Mouse (Mus musculus): ENCODE data around the gene Tbc1d24. TPM values are rescaled to one million over a fixed set of nuclear protein-coding genes. Genes with fewer than 3 reads are reported as not detected.

Gene Tbc1d24
- polyA plus RNA-seq, 1 experiment from 2014 or later: 5.4 TPM

DNA sequence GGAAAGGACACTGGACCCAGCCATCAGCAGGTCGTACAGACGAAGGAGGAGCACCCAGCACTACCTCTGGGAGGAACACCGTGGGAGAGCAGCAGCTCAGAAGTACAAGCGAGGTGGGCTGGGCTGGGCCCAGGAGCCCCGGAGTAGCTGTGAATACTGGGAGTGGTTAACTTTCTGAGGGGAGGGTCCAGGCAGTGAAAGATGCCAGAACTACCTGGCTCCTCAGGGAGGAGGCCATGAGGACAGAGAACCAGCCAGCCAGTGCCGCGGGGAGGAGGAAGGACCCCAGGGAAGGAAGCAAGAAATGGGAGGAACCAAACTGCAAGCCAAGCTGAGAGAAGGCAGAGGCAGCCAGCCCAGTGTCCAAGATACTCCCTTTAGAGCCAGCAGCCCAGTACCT lies 22.6 kb upstream of the Tbc1d24 start:
- ATAC-seq (ENCODE audit: insufficient read depth, low FRiP score): no peak
- no peak overlapping the region for H3K27ac ChIP-seq (ENCODE audit: low read length)
- WGBS: 85% methylated on average over 7 of the region's 7 CpGs
- no peak overlapping the region for H3K4me3 ChIP-seq (replicated peaks; ENCODE audit: low read length)
- no peaks in the 10 kb centered on the region for H3K9me3 ChIP-seq (replicated peaks; ENCODE audit: control insufficient read depth, low read length)
- peaks cover 27% of the 10 kb centered on the region for H3K36me3 ChIP-seq (ENCODE audit: control insufficient read depth, insufficient read depth, low read length)
- no peak overlapping the region for H3K9ac ChIP-seq (ENCODE audit: low read length)
- no peaks in the 10 kb centered on the region for H3K4me1 ChIP-seq (ENCODE audit: control insufficient read depth, insufficient read depth, low read length)
- H3K4me2 ChIP-seq (ENCODE audit: low read depth, low read length): no peak overlapping the region
- H3K27me3 ChIP-seq (ENCODE audit: control insufficient read depth, insufficient read depth, low read length): no peaks in the 10 kb centered on the region

DNA sequence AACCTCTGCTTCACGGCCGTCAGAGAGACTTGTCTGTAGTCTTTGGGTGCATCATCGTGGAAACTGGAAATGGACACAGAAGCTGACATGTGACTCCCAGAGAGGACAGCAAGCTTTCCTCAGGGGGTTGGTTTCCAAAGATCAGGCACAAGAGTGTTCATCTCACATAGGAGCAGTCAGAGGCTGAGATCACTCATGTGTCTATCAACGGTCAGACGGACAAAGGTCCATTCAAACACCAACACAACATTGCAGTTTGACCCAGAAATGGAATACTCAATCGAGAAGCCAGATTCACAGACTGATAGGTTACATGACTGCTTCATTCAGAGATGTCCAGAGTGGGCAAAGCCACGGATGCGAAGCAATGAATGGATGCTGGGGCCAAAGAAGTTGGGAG lies 21.4 kb upstream of the Tbc1d24 start:
- no peaks in the 10 kb centered on the region for H3K4me1 ChIP-seq (ENCODE audit: control insufficient read depth, insufficient read depth, low read length)
- H3K27me3 ChIP-seq (ENCODE audit: control insufficient read depth, insufficient read depth, low read length): no peaks in the 10 kb centered on the region
- ATAC-seq (ENCODE audit: insufficient read depth, low FRiP score): no peak
- no peak overlapping the region for H3K9ac ChIP-seq (ENCODE audit: low read length)
- H3K9me3 ChIP-seq (replicated peaks; ENCODE audit: control insufficient read depth, low read length): no peaks in the 10 kb centered on the region
- peaks cover 22% of the 10 kb centered on the region for H3K36me3 ChIP-seq (ENCODE audit: control insufficient read depth, insufficient read depth, low read length)
- no peak overlapping the region for H3K27ac ChIP-seq (ENCODE audit: low read length)
- H3K4me2 ChIP-seq (ENCODE audit: low read depth, low read length): no peak overlapping the region
- H3K4me3 ChIP-seq (replicated peaks; ENCODE audit: low read length): no peak overlapping the region
- WGBS: 92% methylated on average over 8 of the region's 8 CpGs

DNA sequence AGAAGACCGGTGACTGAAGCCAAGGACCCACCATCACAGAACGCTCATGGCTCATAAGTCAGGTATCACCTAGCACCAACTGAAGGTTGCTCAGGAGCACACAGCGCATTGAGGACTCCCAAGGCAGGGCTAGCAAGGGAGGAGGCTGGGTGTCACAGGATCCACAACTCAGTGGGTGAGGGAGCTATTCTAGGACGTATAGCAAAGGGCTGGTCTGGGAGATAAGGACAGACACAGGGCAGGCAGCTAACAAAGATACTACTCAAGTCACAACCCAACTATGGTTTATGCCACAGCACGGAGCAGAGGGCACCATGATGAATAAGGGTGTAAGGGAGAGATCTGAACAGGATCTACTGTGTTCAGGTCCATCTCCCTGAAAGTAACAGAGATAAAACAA lies 20.5 kb upstream of the Tbc1d24 start:
- Histone ChIP-seq H3K9ac (ENCODE audit: low read length) (no peak overlapping the region), H3K27ac (ENCODE audit: low read length) (no peak overlapping the region), H3K36me3 (ENCODE audit: control insufficient read depth, insufficient read depth, low read length) (peaks cover 15% of the 10 kb centered on the region), H3K4me2 (ENCODE audit: low read depth, low read length) (no peak overlapping the region), H3K9me3 (replicated peaks; ENCODE audit: control insufficient read depth, low read length) (no peaks in the 10 kb centered on the region), H3K4me3 (replicated peaks; ENCODE audit: low read length) (no peak overlapping the region), H3K4me1 (ENCODE audit: control insufficient read depth, insufficient read depth, low read length) (peaks cover 4% of the 10 kb centered on the region; the same call in 1 of the 2 replicates), H3K27me3 (ENCODE audit: control insufficient read depth, insufficient read depth, low read length) (no peaks in the 10 kb centered on the region)
- no peak for ATAC-seq (ENCODE audit: insufficient read depth, low FRiP score)
- WGBS: 89% methylated on average over 5 of the region's 5 CpGs

DNA sequence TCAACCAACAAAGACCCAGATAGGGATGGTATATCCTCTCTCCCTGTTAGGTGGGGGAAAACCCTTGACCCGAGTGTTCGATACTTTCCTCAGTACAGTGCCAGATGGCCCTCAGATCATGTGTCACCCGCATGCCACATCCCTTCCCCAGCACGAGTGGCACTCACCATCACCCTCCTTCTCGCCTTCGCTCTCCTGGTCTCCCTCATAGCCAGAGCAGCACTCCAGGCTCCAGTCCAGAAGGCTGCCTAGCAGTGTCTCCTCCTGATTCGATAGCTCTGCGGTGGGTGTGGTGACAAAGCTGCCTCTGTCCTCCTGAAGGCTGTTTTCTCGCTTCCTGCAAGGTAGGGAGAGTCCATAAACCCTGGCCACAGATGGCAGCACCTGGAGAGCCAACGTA lies 19.4 kb upstream of the Tbc1d24 start:
- WGBS: 87% methylated on average over 10 of the region's 10 CpGs
- Histone ChIP-seq H3K4me3 (replicated peaks; ENCODE audit: low read length) (no peak overlapping the region), H3K36me3 (ENCODE audit: control insufficient read depth, insufficient read depth, low read length) (peaks cover 15% of the 10 kb centered on the region)

DNA sequence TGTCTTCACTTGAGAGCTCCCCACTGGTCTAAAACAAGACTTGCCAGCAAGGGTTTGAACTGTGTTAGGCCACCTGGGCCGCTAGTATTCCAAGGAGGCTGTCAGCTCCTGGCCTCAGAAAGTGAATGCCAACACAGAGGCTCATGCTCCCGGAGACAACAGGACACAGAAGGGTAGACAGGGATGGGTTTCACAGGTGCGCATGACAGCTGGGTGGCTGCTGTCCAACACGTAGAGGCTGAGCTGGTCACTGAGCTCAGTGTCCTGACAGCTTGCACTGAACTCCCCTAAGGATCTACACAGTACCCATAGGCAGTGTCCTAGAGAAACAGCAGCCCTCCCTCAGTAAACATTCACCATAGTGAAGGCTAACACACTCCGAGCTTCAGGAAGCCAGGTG lies 18.2 kb upstream of the Tbc1d24 start:
- Histone ChIP-seq H3K27me3 (ENCODE audit: control insufficient read depth, insufficient read depth, low read length) (no peaks in the 10 kb centered on the region), H3K4me1 (ENCODE audit: control insufficient read depth, insufficient read depth, low read length) (peaks cover 14% of the 10 kb centered on the region), H3K4me3 (replicated peaks; ENCODE audit: low read length) (no peak overlapping the region), H3K9me3 (replicated peaks; ENCODE audit: control insufficient read depth, low read length) (no peaks in the 10 kb centered on the region), H3K4me2 (ENCODE audit: low read depth, low read length) (no peak overlapping the region), H3K36me3 (ENCODE audit: control insufficient read depth, insufficient read depth, low read length) (peaks cover 11% of the 10 kb centered on the region), H3K9ac (ENCODE audit: low read length) (peak overlapping the region; percentile 5; the same call in 1 of the 2 replicates), H3K27ac (ENCODE audit: low read length) (no peak overlapping the region)
- WGBS: 84% methylated on average over 5 of the region's 5 CpGs
- ATAC-seq (ENCODE audit: insufficient read depth, low FRiP score): no peak

More for the DNA sequence above, 19.4 kb upstream of the Tbc1d24 start:
- H3K9ac ChIP-seq (ENCODE audit: low read length): no peak overlapping the region
- no peaks in the 10 kb centered on the region for H3K9me3 ChIP-seq (replicated peaks; ENCODE audit: control insufficient read depth, low read length)
- H3K4me1 ChIP-seq (ENCODE audit: control insufficient read depth, insufficient read depth, low read length): peaks cover 8% of the 10 kb centered on the region
- ATAC-seq (ENCODE audit: insufficient read depth, low FRiP score): no peak
- no peak overlapping the region for H3K27ac ChIP-seq (ENCODE audit: low read length)
- H3K27me3 ChIP-seq (ENCODE audit: control insufficient read depth, insufficient read depth, low read length): no peaks in the 10 kb centered on the region
- H3K4me2 ChIP-seq (ENCODE audit: low read depth, low read length): no peak overlapping the region

DNA sequence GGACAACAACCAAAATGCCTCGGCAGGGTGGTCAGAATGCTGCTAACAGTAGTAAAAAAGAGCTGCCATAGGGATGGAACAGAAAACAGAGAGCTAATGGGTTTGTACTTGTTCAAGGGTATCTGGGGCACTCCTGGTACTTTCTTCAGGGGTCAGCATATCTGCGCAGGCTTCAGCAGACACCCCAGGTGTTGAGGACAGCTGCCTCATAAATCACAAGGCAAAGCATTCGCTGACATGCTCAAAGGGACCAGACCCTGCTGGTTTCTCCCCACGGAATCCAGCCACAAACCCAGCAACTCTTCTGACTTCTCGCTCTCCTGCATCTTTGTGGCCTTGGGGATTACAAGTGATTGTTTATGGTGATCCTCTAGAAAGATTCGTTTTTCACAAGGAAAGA lies 17.3 kb upstream of the Tbc1d24 start:
- Histone ChIP-seq H3K27me3 (ENCODE audit: control insufficient read depth, insufficient read depth, low read length) (no peaks in the 10 kb centered on the region), H3K36me3 (ENCODE audit: control insufficient read depth, insufficient read depth, low read length) (peaks cover 7% of the 10 kb centered on the region), H3K9me3 (replicated peaks; ENCODE audit: control insufficient read depth, low read length) (no peaks in the 10 kb centered on the region), H3K4me2 (ENCODE audit: low read depth, low read length) (no peak overlapping the region), H3K9ac (ENCODE audit: low read length) (no peak overlapping the region), H3K4me1 (ENCODE audit: control insufficient read depth, insufficient read depth, low read length) (peaks cover 14% of the 10 kb centered on the region), H3K27ac (ENCODE audit: low read length) (no peak overlapping the region), H3K4me3 (replicated peaks; ENCODE audit: low read length) (no peak overlapping the region)
- no peak for ATAC-seq (ENCODE audit: insufficient read depth, low FRiP score)
- WGBS: 67% methylated on average over 6 of the region's 6 CpGs

DNA sequence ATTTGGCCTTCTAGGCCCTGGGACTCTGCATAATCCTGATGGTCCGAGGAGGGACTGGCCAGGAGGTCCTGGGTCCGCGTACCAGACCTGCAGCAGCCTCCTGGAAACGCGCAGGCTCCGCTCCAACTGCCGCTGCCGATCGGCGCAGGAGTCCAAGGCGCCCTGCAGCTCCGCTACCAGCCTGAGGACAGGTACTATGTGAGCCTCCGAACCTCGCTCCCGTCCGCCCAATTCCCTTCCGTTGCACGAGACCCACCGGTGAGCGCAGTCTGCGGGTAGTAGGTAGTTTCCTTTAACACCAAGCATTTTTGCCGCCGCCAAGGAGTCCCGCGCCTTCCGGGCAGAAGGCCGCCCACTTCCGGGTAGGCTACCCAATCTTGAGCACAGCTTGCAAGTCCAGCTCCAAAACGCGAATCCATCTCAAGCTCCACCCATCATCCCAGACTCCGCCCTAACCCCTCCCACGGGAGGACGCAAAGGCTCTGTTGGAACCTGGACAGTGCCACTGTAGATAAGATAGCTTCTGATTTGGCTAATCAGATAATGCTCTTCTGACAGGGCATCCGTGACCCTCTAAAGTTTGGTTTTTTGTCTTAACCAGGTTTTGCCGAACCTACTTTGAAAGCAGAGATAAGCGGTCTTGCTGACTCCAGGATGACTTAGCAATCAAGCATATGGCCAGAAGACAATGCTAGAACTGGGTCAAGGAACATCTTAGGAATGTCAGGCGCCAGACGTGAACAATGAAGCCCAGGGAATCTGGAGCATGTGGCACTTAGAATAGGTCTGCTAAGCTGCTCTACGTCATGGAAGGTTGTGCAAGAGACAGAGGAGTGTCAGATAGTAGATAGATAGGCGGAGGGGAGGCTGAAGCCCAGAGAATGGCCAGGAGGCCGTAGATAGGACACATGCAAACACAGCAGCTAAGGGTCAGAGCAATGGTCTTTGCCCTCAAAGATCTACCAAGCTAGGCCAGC lies 15.4 kb upstream of the Tbc1d24 start, which contains the start of gene Tedc2:
TSS of gene Tedc2 (minus strand) at position 417 of the 977 bp plus-strand sequence.
- Histone ChIP-seq H3K9ac (ENCODE audit: low read length) (peak within 1 kb of the TSS; percentile 82), H3K27ac (ENCODE audit: low read length) (peak within 1 kb of the TSS; percentile 13; the same call in 1 of the 2 replicates), H3K4me1 (ENCODE audit: control insufficient read depth, insufficient read depth, low read length) (peaks cover 14% of the 10 kb centered on the region), H3K4me3 (replicated peaks; ENCODE audit: low read length) (peak within 1 kb of the TSS; percentile 73), H3K9me3 (replicated peaks; ENCODE audit: control insufficient read depth, low read length) (no peaks in the 10 kb centered on the region), H3K27me3 (ENCODE audit: control insufficient read depth, insufficient read depth, low read length) (no peaks in the 10 kb centered on the region), H3K4me2 (ENCODE audit: low read depth, low read length) (peak within 1 kb of the TSS; percentile 92), H3K36me3 (ENCODE audit: control insufficient read depth, insufficient read depth, low read length) (peaks cover 5% of the 10 kb centered on the region; the same call in 1 of the 2 replicates)
- peak; percentile 93 for ATAC-seq (ENCODE audit: insufficient read depth, low FRiP score)
- 3% methylated on average over 41 of the region's 41 CpGs for WGBS

DNA sequence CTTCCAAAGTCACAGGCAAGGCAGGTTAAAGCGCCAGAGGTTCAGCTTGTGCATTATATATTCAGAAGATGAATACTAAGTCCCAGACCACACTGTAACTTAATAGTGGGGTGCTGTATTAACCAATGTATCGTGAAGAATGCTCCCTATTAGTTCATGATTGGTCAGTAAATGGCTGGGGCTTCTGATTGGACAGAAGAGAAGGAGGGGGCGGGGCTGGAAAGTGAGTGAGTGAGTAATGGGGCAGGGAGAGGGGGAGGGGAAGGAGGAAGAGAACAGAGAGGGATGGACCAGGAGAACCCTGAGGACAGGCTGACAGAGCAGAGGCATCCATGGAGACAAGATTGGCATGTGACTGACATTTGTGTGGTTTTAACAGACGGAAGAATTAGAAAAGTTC lies 11.5 kb upstream of the Tbc1d24 start:
- 72% methylated on average over 4 of the region's 4 CpGs for WGBS
- H3K4me1 ChIP-seq (ENCODE audit: control insufficient read depth, insufficient read depth, low read length): peaks cover 29% of the 10 kb centered on the region
- ATAC-seq (ENCODE audit: insufficient read depth, low FRiP score): no peak

DNA sequence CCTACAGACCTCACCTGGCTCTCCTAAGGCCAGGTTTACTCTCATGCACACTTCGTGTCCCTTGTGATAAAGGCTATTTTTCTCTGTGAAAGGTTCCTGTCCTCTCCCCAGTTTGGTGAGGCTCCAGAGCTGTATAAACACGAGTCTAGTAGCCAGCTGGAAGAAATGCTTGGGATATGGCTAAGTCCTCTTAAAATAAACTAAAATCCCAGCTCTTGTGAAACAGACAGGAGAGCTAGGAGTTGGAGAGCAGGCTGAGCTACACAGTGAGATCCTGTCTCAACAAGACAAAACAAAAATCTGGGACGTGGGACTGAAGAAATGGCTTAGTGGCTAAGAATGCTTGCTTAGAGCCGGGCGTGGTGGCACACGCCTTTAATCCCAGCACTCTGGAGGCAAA lies 7.8 kb upstream of the Tbc1d24 start:
- WGBS: 37% methylated on average over 6 of the region's 6 CpGs
- peak overlapping the region; percentile 7; the same call in 1 of the 2 replicates for H3K4me2 ChIP-seq (ENCODE audit: low read depth, low read length)

More for the DNA sequence above, 11.5 kb upstream of the Tbc1d24 start:
- H3K36me3 ChIP-seq (ENCODE audit: control insufficient read depth, insufficient read depth, low read length): 0 out of 2 replicates have a peak, but pooled peaks cover 4% of the 10 kb centered on the region
- H3K27me3 ChIP-seq (ENCODE audit: control insufficient read depth, insufficient read depth, low read length): no peaks in the 10 kb centered on the region
- no peak overlapping the region for H3K4me3 ChIP-seq (replicated peaks; ENCODE audit: low read length)
- no peak overlapping the region for H3K9ac ChIP-seq (ENCODE audit: low read length)
- no peaks in the 10 kb centered on the region for H3K9me3 ChIP-seq (replicated peaks; ENCODE audit: control insufficient read depth, low read length)
- no peak overlapping the region for H3K4me2 ChIP-seq (ENCODE audit: low read depth, low read length)
- no peak overlapping the region for H3K27ac ChIP-seq (ENCODE audit: low read length)

More for the DNA sequence above, 7.8 kb upstream of the Tbc1d24 start:
- ATAC-seq (ENCODE audit: insufficient read depth, low FRiP score): no peak
- Histone ChIP-seq H3K4me1 (ENCODE audit: control insufficient read depth, insufficient read depth, low read length) (peaks cover 43% of the 10 kb centered on the region), H3K27ac (ENCODE audit: low read length) (peak overlapping the region; percentile 48), H3K4me3 (replicated peaks; ENCODE audit: low read length) (no peak overlapping the region), H3K27me3 (ENCODE audit: control insufficient read depth, insufficient read depth, low read length) (0 out of 2 replicates have a peak, but pooled peaks cover 1% of the 10 kb centered on the region), H3K9ac (ENCODE audit: low read length) (no peak overlapping the region), H3K36me3 (ENCODE audit: control insufficient read depth, insufficient read depth, low read length) (0 out of 2 replicates have a peak, but pooled peaks cover 4% of the 10 kb centered on the region), H3K9me3 (replicated peaks; ENCODE audit: control insufficient read depth, low read length) (no peaks in the 10 kb centered on the region)
